Mouse (Mus musculus) T-cell, adult 2 months (primary cell): ENCODE data around the gene Tsen2.

Experiments
- DNase-seq: peaks from one replicate; pipeline ENCODE4 v3.0.0; 2022; ENCODE audit warnings: low spot score

Gene Tsen2

DNA sequence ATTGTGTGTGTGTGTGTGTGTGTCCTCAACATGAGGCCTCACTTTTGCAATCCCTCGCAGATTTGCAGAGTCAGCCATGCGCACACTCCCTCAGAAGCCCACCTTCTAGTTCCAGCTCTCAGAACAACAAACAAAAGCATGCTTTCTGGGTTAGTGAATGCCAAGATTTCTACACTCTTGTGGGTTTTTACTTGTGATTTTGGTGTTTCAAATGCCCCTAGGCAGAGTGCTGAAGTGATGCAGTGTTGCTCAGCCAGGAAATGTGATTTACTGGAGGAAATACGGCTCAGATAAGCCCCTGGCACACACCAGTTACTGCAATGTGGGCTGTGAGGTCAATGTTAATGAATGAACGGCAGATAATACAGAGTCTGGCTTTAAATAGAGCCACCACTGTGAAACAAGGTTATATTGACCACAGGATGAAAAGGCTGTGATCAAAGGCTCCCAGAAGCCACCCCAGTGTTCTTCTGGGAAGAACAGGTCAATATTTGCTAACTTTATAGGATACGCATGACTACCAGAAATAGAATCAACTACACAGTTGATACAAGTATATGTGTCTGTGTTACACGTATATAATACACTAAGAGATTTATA is 2.7 kb upstream of the Tsen2 start:
- no peak for DNase-seq

DNA sequence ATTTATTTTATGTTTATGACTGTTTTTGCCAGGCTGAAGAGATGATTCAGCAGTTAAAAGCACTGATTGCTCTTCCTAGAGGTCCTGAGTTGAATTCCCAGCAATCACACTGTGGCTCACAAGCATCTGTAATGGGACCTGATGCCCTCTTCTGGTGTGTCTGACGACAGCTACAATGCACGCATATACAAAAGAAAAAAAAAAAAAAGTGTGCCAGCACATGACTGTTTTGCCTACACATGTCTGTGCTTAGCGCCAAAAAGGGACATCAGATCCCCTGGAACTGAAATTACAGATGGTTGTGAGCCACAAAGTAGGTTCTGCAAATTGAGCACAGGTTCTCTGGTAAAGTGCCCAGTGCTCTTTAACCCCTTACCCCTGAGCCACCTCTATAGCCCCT is 2.1 kb upstream of the Tsen2 start:
- no peak for DNase-seq

DNA sequence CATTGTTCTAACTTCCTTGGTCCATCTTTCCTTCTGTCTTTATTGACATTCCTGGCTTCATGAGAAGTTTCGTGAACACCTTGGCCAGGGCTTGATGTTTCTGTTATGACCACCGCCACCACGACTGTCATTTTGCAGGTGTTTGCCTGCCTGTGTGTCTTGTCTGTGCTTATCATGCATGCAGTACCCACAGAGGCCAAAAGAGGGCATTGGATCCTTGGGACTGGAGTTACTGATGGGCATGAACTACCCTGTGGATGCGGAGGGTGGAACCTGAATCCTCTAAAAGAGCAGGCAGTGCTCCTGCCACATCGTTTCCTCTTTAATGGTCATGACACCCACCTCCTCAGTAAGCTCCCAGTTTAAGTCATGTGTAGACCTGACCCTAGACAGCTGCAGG is 1.8 kb downstream of the Tsen2 start:
- DNase-seq = peak; percentile 43

DNA sequence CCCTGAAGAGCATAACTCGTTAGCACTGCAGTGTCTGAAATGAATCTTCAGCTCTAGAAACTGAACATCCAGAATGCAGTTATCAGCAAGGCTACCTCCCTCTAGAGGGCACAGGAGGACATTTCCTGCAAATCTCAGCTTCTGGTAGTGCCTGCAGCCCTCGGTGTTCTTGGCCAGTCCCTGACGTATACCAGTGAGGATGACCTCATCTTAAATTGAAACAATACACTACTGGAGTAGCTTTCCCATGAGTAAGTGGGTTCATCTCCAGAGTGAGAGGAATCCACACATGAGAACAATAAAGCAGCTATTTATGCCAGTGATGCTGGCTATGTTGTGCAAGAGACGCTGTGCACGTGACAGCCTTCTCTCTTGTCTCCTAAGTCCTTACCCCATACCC is 11.0 kb downstream of the Tsen2 start:
- DNase-seq = no peak

DNA sequence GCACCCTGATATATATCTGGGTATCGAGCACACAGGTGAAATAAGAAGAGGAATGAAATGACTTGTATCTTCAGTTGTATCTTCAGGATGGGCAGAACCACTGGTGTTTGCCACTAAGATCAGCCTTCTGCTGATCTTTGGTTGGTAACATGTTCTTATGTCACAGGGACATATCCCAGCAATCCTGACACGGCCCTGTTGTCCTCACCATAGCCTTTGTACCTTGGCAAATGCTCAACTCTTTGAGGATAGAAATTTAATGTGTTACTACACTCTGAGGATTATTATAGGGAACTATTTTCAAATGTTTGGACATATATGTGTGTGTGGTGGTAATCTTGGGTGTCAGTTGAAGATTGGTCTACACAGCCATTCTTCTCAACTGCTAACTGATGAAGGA is 13.7 kb downstream of the Tsen2 start:
- no peak for DNase-seq

DNA sequence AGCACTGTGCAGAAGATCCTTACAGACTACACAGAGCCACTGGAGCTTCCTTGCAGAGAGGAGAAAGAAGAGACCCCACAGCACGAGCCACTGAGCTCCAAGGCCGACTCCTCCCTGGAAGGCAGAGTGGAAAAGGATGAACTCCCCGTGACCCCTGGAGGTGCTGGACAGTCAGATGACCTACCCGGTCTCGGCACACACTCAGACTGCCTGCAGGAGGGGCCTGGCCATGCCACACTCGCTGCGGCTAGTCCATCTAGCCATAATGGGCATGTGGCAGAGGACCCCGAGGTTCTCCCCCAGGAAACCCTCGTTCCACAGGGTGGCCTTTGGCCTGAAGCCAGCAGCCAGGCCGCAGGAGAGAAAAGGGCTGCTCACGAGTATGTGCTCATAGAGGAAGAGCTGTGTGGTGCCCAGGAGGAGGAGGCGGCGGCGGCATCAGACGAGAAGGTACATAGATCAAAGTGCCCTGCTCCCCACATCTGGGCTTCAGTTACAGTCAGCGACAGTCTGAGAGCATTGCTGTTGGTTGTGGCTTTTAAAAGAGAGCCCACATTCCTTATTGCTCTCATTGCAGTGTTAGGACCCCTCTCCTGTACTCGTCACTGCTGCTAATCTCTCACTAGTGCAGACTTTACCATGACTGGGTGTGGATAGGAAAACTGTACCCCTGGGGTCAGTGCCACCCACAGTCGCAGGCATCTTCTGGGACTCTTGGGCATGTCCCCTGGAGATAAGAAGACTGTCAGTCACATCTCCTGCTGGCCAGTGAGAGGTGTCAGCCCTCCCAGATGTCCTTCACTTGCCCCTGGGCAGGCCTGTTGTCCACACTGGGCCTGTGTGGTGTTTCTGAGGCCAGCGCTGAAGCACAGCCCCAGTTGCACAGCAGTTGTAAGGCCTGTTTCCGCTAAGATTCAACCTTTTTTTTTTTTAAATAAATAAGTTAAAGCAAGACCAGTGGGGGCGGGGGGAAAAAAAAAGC is 15.5 kb downstream of the Tsen2 start:
- peak; percentile 25 for DNase-seq

DNA sequence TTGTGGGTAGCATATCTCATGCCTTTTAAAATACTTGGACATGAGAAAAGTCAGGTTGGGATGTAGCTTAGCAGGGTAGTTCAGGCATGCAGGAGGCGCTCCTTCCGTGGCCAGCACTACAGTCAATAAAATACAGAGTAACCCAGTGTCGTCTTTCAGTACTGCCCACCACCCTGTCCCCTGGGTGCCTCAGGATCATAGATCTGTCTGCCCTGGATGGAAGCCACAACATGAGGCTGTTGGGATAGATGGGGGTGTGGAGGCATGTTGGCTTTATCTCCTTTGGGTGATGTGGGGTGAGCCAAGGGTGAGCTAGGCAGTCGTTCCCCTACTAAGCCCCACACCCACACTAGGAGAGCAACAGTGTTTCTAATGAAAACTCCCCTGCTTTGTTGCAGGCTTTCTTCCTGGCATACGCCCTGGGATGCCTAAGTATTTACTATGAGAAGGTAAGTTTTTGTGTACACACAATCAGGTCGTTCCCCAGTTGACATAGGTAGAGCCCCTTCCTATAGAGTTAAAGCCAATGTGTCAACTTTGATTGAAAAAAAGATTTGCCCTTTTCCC is 21.1 kb downstream of the Tsen2 start:
- DNase-seq = no peak

DNA sequence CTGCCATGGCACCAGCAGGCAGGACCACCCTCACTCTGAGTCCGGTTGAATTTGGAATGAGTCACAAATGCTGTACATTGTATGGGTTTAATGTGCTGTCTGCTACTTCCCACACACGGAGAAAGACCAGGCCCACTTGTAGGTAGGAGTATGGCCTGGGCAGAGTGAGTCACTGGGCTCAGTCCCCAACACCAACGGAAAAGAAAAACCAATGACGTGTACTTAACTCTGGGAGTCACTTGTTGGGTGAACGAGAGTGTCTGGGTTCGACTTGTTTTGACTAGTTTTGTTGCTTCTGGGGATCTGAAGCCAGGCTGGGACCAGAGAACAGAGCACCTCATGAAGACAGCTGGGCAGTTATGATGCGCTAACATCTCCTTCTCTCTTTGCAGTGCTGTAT is 29.7 kb downstream of the Tsen2 start:
- DNase-seq = no peak

DNA sequence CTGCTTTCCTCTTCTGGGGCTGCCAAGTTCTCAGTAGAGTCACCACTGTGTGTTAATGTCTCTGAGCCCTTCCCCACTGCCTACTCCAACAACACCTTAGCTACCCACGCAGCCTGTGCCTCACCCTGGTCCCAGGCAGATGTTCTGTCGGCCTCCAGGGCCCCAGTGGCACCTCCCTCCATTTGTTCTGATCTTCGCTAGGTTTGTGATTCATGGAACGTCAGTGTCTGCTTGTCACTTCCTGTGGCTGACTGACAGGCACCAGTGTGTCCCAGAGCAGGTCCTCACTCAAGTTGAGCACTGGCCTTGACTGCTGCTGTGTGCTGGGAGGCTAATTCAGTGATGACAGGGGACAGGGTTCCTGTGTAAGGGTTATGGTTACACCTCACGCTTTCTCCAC is 32.9 kb downstream of the Tsen2 start:
- no peak for DNase-seq

DNA sequence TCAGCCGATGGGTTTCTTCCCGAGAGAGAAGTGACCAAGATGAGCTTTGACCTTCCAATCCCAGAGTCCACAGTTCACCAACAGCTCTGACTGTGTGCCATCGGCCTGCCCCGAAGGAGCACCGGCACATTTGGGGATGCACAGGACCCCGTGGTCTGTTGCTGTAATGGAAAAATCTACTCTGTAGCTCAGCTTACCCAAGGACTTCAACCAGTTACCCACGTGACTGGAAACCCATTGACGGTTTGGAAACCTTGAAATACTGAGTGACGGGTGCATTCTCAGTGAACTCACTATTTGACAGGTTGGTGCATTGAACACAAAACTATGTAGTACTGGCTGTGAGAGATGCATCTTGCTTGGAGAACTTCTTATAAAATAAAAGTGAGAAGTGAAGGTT is 33.5 kb downstream of the Tsen2 start:
- no peak for DNase-seq

DNA sequence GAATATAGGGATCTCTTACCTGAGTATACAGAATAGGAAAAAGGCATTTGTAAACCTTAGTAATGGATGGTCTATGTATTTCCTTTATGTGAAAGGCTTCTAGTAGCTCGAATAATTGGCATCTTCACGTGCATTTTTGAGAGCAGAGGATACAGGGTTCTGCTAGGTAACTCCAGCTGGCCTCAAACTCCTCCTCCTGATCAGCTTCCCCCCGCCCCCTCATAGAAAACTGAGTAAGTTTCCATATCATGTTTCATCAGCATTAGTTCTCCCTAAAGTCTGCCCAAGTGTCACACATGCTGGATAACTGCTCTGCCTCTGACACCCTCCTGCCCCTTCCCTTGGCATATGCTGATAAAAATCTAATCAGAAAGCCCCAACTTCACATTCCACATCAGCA is 36.3 kb downstream of the Tsen2 start:
- no peak for DNase-seq

DNA sequence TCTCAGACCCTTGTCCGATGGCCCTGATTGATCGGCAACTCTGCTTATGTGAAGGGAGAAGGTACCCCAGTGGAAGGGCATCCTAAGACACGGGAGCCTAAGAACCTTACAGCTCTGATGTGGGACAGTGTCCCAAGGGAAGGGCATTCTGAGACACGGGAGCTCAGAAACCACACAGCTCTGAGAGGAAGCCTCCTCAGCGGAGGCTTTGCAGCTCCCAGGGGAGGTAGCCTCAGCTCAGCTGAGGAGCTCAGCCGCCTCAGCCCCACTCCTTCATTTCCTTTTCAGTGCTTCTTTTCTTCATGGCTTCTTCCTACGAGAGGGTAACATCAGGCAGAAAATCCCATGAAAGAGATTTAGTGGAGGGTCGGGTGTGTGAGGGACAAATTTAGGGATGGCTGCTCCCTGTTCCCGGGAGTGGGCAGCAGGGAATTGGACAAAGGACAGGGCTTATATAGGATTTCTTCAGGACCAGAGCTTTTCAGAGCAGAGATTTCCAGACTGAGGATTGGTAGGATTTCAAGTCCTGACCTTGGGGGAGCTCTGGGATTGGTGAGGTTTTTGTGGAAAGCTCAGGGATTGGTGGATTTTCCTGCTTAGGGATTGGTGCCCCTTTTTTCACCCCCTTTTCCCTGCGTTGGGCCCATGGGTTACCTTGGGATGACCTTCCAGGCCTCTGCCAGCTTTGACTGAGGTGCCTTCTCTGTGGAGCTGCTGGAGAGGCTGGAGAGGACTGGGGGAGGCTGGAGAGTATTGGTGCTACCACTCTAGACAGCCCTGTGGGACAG is 38.1 kb downstream of the Tsen2 start:
- no peak for DNase-seq

DNA sequence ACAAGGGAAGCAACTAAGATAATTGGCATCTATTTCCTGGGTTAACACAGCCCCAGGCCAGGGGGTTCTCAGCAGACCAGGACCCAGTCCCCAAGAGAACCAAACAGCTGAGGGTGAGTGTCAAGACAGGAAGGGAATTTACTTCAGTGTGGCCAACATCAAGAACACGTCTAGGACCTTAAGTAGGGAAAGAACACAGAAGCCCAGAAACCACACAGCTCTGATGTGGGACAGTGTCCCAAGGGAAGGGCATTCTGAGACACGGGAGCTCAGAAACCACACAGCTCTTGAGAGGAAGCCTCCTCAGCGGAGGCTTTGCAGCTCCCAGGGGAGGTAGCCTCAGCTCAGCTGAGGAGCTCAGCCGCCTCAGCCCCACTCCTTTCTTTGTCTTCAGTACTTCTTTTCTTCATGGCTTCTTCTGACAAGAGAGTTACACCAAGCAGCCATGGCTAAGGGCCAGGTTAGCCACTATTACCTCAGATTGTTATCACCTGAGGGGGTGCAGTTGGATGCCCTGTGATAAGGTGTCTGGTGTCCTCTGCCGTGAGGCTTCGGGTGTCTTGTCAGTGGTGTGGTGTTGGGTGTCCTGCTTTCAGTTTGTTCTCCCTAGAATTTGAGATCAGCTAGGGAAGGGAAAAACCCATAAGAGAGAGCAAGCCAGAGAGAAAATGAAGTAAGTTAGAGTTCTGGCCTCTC is 39.1 kb downstream of the Tsen2 start:
- no peak for DNase-seq

DNA sequence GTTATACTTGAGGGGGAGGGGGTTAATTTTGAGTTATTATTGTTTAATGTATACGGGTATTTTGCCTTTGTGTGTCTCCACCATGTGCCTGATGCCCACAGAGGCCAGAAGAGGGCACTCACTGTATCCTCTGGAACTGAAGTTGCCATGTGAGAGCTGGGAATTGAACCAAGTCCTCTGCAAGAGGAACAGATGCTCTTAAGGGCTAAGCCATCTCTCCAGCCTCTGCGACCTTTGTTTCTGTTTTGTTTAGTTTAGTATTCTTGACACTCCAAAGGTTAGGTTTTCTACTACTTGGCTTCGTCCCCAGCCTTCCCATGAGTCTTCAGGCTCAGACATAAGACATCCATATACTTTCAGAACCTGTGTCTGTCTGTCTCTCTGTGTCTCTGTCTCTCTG is 39.7 kb downstream of the Tsen2 start:
- DNase-seq = no peak

DNA sequence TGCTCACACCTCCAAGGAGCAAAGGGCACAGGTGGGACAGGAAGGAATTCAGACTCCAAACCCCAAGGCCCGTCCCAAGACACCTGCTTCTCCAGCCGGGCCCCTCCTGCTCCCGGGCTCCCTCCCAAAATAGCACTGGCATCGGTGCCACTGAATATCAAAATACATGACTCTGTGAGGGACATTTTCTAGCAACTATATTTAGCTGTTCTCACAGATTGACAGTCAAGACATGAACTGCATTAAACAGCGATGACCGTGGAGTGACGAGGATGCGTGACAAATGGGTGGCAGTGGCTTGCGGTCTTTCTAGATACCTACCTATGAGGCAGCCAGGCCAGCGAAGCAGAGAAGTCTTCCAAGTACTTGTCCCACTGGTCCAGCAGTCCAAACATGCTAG is 41.9 kb downstream of the Tsen2 start:
- no peak for DNase-seq

DNA sequence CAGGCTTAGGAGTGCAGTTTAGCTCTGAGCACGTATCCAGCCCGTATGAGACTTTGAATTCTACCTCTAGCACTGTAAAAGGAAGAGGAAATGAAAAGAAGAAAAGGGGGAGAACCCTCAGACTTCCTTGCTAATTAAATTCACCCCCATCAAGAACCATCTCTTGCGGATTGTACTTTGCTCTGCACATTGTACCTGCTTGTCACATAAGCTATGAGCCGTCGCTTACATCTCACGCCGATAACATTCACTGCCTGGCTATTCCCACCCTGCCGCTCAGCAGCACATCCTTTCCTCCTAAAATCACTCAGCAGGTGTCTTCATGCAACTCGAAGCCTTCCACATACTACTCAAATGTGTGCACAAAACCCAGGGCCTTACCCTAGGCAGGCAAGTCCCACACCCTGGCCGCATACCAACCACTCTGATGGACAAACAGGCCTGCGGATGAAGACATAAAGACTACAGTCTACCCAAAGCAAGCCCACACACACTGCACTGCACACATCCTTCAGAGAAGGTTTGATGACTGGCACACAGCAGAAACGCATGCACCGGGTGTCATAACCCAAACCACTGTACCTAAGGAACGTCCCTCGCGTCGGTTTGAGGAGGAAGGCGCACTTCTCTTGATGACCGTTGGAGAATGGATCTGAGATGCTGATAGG is 47.4 kb downstream of the Tsen2 start:
- no peak for DNase-seq

DNA sequence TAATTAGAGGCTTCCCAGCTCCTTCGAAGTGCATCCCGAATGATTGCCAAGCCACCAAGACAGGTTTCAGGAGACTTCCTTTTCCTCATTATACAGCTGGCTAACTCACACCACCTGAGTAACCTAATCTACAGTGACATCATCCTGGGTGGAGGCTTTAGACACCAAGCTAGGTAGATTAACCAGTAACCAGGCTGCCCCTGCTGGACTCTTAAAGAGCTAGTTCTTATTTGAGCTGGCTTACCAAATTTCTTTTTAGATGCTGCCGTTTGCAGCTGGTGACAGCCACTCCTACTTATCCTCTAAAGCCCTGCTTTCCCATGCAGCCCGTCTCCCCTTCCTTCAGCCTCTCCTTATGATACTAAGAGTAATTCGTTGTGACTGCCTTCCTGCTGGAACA is 48.0 kb downstream of the Tsen2 start, which contains the start of gene Mkrn2os:
Mkrn2os (minus strand) TSS at position 119 of the 400 bp plus-strand sequence.
- no peak for DNase-seq

DNA sequence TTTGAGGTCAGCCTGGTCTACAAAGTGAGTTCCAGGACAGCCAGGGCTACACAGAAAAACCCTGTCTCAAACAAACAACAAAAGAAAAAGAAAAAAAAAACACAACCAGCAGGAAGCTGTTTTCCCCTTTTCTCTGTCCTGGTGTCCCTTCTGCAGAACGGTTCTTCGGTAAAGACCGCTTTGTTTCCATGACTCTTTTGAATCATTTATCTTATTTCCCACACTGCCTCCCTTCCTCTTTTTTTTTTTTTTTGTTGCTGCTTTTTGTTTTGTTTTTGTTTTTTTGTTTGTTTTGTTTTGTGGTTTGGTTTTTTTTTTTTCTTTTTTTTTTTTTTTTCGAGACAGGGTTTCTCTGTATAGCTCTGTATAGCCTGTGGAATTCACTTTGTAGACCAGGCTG is 48.8 kb downstream of the Tsen2 start:
- no peak for DNase-seq

DNA sequence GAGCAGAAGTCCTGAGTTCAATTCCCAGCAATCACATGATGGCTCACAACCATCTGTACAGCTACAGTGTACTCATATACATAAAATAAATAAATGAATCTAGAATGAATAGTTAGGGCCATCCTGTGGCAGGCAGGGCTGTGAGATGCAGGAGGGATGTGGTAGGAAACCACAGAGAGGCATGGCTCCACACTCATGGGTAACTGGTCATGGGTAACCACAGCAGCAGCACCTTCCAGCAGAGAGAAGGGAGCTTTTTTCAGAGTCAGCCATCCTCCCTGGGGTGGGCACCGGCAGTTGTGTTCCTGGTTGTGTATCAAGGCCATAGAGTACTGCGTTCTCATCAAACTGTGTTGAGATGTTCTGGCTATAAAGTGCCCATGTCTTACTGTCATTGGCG is 50.0 kb downstream of the Tsen2 start:
- DNase-seq = peak; percentile 68

DNA sequence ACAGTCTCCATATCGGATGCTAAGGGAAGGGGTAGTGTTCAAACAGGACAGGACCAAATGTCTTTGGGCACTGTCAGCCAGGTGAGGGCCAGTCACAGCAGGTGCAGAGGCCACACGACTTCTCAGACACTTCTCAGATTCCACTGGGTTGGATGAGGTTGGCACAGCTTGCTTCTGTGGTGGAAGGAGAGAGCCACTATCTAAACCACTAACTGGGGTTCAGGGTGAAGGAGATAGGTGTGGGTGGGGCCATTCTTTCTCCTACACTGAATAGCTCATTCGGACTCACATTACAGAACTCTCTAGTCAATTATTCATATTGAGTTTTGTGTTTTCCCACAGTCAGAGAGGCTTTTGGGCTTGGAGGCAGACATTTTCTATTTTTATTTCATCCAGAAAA is 51.2 kb downstream of the Tsen2 start:
- no peak for DNase-seq

DNA sequence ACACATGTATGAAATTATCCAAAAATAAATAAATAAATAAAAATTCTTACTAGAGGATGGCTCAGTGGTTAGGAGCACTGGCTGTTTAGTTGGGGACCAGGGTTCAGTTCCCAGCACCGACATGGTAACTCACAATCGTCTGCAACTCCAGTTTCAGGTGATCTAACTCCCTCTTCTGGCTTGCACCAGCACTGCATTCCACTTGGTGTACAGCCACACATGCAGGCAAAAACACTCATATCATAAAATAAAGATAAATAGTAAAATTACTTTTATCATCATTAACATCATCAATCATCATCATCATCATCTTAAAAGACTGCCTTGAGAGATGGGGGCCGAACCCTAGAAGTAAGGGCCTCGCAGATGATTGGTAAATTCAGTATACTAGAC is 56.9 kb downstream of the Tsen2 start:
- DNase-seq = no peak
